Mouse (Mus musculus) spleen, postnatal 4 days (tissue): ENCODE results near the gene Sh3pxd2a.
A peak's percentile ranks its signal among the peaks of the same experiment; 100 is the strongest.

Experiments
- DNase-seq, 2 experiments: peaks; one replicate each; pipeline ENCODE4 v3.0.0; 2022; ENCODE audit warnings: low spot score in 2 of 2

Sh3pxd2a gene

DNA sequence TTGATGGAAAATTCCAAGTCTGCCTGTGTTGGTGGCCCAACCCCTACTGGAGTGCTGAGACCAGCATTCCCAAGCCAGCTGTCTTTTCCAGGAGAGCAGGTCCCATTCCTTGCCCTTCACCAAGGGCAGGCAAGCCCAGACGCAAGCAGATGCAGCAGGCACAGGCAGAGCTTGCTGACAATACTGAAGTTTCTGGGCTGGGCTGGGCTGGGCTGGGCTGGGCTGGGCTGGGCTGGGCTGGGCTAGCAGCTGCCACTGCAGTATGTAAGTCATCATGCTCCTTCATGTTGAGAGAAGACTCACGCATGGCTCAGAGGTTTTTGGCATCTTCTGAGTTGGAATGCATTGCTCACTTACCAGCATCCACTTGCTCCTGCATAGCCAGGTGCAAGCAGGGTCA, 27.7 kb upstream of the Sh3pxd2a start:
- no peak for DNase-seq

- DNase-seq, result no peak
Observed at GRCm38 (mm10) chr19:47489233-47489632, 25.0 kb upstream of the Sh3pxd2a start.

DNA sequence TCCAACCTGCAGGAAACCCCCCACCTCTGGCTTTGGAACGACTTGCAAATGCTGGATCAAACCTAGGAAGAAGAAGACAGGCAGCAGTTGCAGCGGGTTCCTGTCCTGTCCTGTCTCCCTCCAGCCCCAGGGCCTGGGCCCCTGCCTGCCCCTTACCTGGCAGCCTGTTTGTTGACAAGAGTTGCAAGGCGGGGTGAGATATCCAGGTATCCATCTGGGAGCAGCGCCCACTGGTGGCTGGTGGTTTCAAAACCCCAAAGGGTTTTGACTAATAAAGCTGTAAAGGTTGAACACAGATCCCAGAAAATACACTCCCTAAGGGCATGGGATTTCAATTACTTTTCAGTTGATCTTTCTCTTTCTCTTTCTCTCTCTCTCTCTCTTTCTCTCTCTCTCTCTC, 24.0 kb upstream of the Sh3pxd2a start:
- no peak for DNase-seq

- no peak for DNase-seq
Observed at GRCm38 (mm10) chr19:47487572-47487971, 23.4 kb upstream of the Sh3pxd2a start.

DNA sequence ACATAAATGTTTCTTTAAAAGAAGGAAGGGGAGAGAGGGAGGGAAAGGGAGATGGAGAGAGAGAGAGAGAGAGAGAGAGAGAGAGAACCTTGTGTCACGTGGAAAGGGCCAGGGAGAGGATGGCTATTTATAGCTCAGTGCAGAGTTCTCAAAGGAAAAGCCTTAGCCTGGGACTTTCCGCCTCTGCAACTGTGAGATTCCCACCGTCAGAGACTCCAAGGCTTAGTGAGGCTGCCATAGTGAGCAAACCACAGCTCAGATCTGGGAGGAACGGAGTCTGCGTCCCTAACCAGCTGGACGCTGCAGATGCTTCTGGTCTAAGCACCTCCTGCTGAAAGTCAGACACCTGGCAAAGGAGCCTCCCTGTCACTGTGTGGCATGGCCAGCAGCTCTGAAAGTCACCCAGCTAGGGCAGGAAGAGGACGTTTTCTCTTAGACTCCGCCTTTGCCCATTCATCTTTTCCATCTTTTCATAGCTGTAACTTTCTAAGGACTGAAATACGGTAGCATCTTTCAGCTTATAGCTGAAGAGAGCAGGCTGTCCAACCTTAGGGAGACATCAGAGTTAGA, 21.9 kb upstream of the Sh3pxd2a start:
- no peak for DNase-seq

GRCm38 (mm10) chr19:47484110-47484509, 19.9 kb upstream of the Sh3pxd2a start:
- no peak for DNase-seq

DNA sequence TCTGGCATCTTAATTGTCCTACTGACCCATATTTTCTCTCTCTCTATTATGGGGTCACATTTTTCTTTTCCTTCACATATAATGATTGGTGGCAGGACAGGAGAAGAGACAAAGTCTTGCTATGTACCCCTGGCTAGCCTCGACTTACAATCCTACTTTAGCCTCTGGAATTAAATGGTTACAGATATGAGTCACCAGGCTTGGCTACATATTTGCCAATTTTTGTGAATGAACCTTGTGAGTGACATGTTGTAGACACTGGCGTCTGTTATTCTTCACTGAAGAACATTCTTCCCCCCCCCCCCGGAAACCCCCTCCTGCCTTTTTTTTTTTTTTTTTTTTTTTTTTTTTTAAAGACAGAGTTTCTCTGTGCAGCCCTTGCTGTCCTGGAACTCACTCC, 19.1 kb upstream of the Sh3pxd2a start:
- no peak for DNase-seq

GRCm38 (mm10) chr19:47473453-47473852, 9.3 kb upstream of the Sh3pxd2a start:
- DNase-seq, result no peak

DNA sequence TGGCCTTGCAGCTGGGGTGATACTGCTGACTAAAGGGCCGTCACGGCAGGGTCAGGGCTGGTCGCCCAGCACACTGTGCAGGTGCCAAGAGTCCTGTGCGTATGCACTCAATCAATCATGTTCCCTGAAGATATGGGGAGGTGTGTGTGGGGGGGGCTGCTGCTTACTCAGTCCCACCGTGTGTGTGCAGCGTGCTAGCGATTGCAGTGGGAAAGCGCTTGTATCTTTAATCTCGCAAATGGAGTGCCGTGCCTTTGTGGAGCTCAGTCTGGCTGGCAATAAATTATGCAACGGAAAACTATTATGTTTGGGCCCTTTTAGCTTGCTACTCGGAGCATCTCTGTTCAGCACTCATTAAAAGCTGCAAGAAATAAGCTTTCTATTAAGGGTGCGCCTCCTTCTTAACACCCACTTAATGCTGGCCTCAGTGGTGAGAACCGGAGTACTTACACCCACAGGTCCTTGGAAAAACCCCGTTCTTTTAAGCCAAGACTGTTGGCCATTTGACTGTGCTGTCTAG, 8.7 kb upstream of the Sh3pxd2a start:
- no peak for DNase-seq

GRCm38 (mm10) chr19:47471808-47472207, 7.6 kb upstream of the Sh3pxd2a start:
- DNase-seq, result no peak

GRCm38 (mm10) chr19:47468750-47469149, 4.5 kb upstream of the Sh3pxd2a start:
- no peak for DNase-seq

- no peak for DNase-seq
Observed at GRCm38 (mm10) chr19:47466775-47467174, 2.6 kb upstream of the Sh3pxd2a start.

GRCm38 (mm10) chr19:47465467-47465866, 1.3 kb upstream of the Sh3pxd2a start:
- DNase-seq, result peak in 1 of 2 experiments; percentile 35

GRCm38 (mm10) chr19:47463636-47464303, 431 bp downstream of the Sh3pxd2a start:
- peak; percentile 88 to 96 for DNase-seq

DNA sequence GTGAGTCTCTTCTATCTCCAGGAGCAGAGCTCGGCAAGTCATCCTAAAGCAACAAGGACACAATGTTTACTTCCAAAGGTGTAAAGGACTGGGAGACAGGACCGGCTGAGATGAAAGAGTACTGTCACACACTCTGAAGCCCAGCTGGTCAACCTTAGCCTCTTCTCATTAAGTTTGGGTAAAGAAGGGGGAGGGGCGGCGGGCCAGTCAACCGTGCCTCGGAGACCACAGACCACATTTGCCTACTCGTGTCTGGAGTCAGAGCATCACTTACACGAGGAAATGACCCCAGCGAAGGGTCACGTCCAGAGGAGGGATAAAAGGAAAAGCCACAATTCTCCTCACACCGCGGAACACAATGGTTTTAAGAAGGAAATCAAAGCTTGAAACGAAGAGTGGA, 995 bp downstream of the Sh3pxd2a start:
- DNase-seq, result no peak

DNA sequence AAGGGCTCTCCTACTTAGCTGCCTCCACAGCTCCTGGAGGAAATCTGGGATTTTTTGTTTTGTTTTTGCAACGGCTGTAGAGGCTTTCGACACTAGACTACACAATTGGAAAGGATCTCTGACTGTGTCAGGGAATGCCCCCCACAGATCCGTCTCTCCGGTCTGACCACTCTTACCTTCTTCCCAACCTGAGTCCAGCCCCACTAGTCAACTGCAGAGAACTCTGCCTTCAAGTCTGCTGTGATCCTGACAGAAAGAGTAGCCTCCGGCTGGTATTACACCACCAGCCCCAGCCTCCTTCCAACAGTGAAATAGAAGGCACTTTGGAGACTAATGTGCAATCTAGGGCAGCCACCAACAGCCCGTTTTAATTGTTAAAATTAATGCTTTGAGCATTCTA, 1.5 kb downstream of the Sh3pxd2a start:
- DNase-seq, result no peak

- DNase-seq, result no peak
Observed at GRCm38 (mm10) chr19:47461838-47462237, 2.4 kb downstream of the Sh3pxd2a start.

DNA sequence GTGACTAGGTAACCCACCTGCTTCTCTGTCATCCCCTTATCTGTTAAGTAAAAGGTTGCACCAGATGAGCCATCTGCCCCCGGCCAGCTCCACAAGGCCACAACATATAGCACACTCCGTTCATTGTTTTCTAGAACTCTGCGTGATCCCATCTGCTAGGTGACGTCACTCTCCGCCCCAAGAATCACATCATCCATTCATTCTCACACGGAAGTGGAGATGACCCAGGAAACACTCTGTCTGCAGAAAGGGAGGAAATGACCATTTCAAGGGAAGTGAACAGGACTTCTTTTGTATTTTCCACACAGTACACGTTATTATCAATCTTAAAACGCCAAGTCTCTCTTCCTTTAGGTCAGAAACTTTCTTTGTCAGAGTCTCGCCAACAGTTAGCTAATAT, 2.8 kb downstream of the Sh3pxd2a start:
- DNase-seq, result no peak

DNA sequence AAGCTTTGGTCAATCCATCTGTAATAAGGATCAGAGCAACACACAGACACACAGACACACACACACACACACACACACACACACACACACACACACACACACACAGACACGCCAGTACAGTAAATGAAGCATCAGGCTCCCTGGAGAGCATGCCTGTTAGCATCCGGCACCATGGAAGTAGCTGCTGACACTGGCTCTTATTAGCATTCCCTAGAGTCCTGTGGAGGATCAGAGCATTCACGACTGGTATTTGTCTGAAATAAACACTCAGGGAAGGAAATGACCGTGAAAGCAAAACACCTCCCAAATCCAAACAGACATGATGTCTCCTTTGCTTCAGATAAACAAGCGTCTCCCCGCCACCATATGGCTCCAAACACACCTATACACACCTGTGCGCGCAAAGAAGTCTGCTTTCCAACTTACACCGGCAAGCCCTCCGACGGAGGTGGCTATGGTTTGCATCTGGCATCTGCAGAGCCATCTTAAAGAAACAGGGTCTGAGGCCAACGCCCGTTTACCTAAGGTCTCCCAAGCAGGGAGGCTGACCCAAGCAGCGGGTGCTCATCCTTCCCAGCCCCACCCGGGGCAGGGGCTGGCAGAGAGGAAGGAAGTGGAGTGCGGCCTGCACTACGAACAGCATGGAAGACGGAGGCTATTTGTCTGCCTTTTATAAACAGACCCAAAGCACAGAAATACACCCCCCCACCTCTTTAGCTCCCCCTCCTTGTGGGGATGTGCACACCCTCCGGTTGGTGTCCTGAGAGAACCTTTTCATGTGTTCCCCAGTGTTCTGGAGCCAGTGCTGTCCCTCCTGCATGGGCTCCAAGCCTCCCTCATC, 3.9 kb downstream of the Sh3pxd2a start:
- DNase-seq, result no peak

GRCm38 (mm10) chr19:47459214-47459613, 5.0 kb downstream of the Sh3pxd2a start:
- no peak for DNase-seq

DNA sequence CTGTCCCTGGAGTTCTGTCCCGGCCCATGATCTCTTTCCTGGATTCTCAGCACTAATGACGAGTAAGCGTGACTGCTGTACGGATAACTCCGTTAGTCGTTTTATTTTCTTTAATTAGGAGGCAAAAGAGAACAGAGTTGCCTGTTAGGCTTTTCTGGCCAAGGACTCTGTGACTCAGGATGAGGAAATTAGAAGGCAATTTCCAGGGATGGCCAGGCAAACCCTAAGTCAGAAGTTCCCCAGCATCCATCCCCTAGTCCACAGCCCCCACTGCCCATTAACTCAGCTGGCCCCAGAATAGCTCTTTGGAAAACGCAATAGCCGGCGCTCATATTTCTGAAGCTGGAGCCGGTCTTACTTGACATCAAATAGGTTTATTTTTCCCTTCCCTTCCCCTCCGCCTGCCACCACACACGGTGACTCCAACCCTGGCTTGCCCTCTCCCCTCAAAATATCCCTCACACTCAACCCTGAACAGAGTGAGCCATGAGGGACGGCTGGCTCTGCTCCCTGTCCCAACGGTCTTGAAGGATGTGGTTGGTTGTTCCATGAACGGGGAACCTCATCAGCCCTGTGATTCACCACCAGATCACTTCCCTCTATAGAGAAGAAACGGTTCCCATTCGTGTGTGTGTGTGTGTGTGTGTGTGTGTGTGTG, 5.6 kb downstream of the Sh3pxd2a start:
- no peak for DNase-seq
